Mouse (Mus musculus) hindbrain, postnatal 0 days (tissue): ENCODE measurements around the gene Glmn. TPM values are rescaled to one million over a fixed set of nuclear protein-coding genes. Genes with fewer than 3 reads are reported as not detected.

Experiments
- ATAC-seq: fragments of 200-750 bp; cut with Nextera tagmentation; 2 replicates; pipeline ENCODE4 v1.8.0; 2017; ENCODE audit warnings: mild to moderate bottlenecking, moderate TSS enrichment, moderate library complexity
- DNase-seq: peaks from one replicate; pipeline ENCODE4 v3.0.0-alpha.2; 2015; ENCODE audit warnings: low spot score
- H3K27ac ChIP-seq: fragments of 300-500 bp; sonication (generic); 2 replicates; pipeline ENCODE4 v1.5.1; 2014; ENCODE audit warnings: mild to moderate bottlenecking
- H3K27me3 ChIP-seq: fragments of 300-500 bp; sonication (generic); 2 replicates; pipeline ENCODE4 v1.6.1; 2014; ENCODE audit warnings: low read length, mixed read lengths; ENCODE audit not compliant: insufficient read depth
- H3K36me3 ChIP-seq: fragments of 300-500 bp; sonication (generic); 2 replicates; pipeline ENCODE4 v1.6.1; 2014; ENCODE audit warnings: low read length, mixed read lengths; ENCODE audit not compliant: insufficient read depth
- H3K4me1 ChIP-seq: fragments of 300-500 bp; sonication (generic); 2 replicates; pipeline ENCODE4 v1.6.1; 2014; ENCODE audit warnings: antibody characterized with exemption, low read length, mixed read lengths; ENCODE audit not compliant: insufficient read depth
- H3K4me2 ChIP-seq: fragments of 300-500 bp; sonication (generic); 2 replicates; pipeline ENCODE4 v1.6.1; 2014; ENCODE audit warnings: low read depth, mild to moderate bottlenecking, low read length, moderate library complexity, mixed read lengths
- H3K4me3 ChIP-seq: fragments of 300-500 bp; sonication (generic); 2 replicates; pipeline ENCODE4 v1.5.1; 2014; ENCODE audit warnings: low read length
- H3K9ac ChIP-seq: fragments of 300-500 bp; sonication (generic); replicated peaks from 2 replicates; pipeline ENCODE4 v1.6.1; 2014; ENCODE audit warnings: mild to moderate bottlenecking, low read length, moderate library complexity, mixed read lengths
- H3K9me3 ChIP-seq: fragments of 300-500 bp; sonication (generic); 2 replicates; pipeline ENCODE4 v1.6.1; 2016; ENCODE audit warnings: low read length, mixed read lengths
- CTCF ChIP-seq: IDR thresholded peaks from 2 replicates; pipeline ENCODE4 v1.5.1; 2016; ENCODE audit warnings: antibody characterized with exemption, control low read depth, low read depth
- WGBS: fragments of 180-500 bp; shearing (Covaris S2); extraction: QIAGEN DNeasy Blood & Tissue Kit; methylation state at CpG from one replicate; pipeline ENCODE4 v1.1.7; 2014; 5-methylcytosine and 5-hydroxymethylcytosine counted together
- polyA plus RNA-seq: library from polyadenylated mRNA; unstranded; fragments of >200 nt; fragmentation: Nextera tagmentation; extraction: Ambion mirVana; gene quantifications from 2 replicates; pipeline ENCODE4 v1.2.1, GENCODE M21; 2015
- total RNA-seq: library from RNA; depleted of rRNA; stranded (reverse); fragments of >200 nt; gene quantifications from 2 replicates; pipeline ENCODE4 v1.2.3, GENCODE M21; 2014

Gene Glmn
- total and polyA plus RNA-seq, 2 experiments from 2014 or later: 6.6 to 32.6 TPM

DNA sequence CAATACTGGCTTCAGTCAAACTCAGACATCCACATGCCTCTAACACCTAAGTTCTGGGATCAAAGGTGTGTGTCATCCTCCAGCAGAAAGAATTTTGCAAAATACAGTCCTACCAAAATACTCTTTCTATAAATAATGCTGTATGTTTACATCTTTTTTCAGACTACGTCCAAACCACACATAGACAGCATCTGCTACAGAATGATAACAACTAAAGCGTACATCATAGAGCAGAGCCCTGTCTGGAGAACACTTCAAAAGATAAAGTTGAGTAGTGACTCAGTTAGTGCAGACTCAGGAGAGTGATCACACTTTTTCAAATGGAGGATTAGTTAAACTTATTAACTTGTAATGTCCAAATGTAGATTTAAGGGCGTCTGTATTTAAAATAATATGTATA, 49.7 kb downstream of the Glmn start:
- Histone ChIP-seq H3K27me3 (no peaks in the 10 kb centered on the region), H3K9ac (no peak overlapping the region), H3K36me3 (peaks cover 6% of the 10 kb centered on the region; the same call in 1 of the 2 replicates), H3K4me3 (no peak overlapping the region), H3K9me3 (no peaks in the 10 kb centered on the region), H3K4me1 (no peaks in the 10 kb centered on the region), H3K4me2 (no peak overlapping the region), H3K27ac (no peak overlapping the region)
- ATAC-seq (no peak), DNase-seq (no peak)
- 90% methylated on average over 3 of the region's 3 CpGs for WGBS
- no peak for TF ChIP-seq CTCF

DNA sequence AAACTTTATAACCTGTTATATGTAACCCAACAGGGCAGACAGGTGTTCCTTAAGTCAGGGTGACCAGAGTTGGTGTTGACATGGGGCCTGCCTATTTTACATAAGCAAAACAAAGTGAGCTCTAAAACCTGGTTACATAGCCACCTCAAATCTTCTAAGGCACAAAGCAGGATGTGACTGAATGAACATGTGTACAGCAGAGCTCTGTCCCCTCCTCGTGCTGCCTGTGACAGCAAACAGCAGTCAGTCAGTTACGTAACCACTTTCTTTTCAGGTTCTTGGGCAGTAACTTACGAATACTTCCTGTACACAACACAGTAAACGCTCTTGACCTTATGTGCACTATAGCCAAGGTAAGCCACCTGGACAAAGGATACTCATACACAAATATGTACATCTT, 51.8 kb downstream of the Glmn start:
- H3K4me3 ChIP-seq: no peak overlapping the region
- WGBS: 85% methylated on average over 4 of the region's 4 CpGs
- no peak overlapping the region for H3K4me2 ChIP-seq
- H3K27me3 ChIP-seq: no peaks in the 10 kb centered on the region
- DNase-seq: no peak
- no peaks in the 10 kb centered on the region for H3K9me3 ChIP-seq
- no peak for TF ChIP-seq CTCF
- ATAC-seq: no peak
- H3K36me3 ChIP-seq: 0 out of 2 replicates have a peak, but pooled peaks cover 6% of the 10 kb centered on the region
- no peak overlapping the region for H3K9ac ChIP-seq
- H3K4me1 ChIP-seq: no peaks in the 10 kb centered on the region
- H3K27ac ChIP-seq: no peak overlapping the region

DNA sequence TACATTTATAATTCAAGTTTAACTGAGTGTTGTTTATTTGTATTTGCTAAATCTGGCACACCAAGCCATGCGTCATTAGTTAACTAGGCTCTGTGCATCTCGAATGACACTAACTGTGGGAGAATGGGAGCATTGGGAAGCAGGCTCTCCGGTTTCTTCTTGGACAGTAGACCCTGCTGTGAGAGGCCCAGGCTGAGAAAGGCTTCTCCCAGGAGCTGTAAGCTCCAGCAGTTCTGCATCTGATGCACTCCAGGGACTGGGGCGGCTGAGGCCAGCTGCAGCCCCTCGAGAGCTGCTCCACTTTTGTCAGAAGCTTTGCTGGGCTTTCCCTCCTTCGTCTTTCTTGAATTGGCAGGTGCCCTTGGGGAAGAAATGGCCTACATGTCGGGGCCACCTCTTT, 56.0 kb downstream of the Glmn start:
- Histone ChIP-seq H3K4me3 (no peak overlapping the region), H3K4me1 (no peaks in the 10 kb centered on the region), H3K27ac (0 out of 2 replicates have a peak overlapping the region, but pooled peaks have one; percentile 12), H3K36me3 (no peaks in the 10 kb centered on the region), H3K27me3 (no peaks in the 10 kb centered on the region), H3K9me3 (no peaks in the 10 kb centered on the region), H3K4me2 (no peak overlapping the region), H3K9ac (no peak overlapping the region)
- TF ChIP-seq CTCF: no peak
- WGBS: 16% methylated on average over 7 of the region's 7 CpGs
- peak; percentile 21 for DNase-seq
- 0 out of 2 replicates have a peak, but pooled peaks have one; percentile 21 for ATAC-seq

DNA sequence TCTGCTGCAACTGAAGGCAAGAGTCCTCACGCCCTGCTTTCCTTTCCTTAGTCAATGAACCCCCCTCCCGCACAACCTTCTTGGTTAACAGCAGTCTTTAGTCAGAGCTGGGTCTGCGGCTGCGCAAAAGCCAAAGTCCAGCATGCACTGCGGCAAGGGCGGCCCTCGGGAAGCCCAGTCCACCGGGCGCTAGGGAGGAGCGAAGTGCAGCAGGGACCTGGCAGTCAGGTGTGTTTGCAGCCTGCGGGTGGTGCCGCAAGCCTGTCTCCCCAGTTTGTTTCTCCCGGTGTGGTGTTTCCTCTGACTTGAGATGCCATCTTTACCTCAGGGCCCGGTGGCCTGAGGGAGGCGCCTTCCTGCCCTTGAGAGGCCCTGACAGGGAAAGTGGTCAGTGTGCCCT, 63.1 kb downstream of the Glmn start, which contains the start of gene 1700028K03Rik:
1700028K03Rik (plus strand) TSS at position 129 of the 400 bp plus-strand sequence.
- WGBS: 76% methylated on average over 15 of the region's 15 CpGs
- H3K4me1 ChIP-seq: no peaks in the 10 kb centered on the region
- DNase-seq (no peak), ATAC-seq (no peak)
- no peak for TF ChIP-seq CTCF
- no peak within 1 kb of the TSS for H3K4me2 ChIP-seq
- no peaks in the 10 kb centered on the region for H3K36me3 ChIP-seq
- H3K9me3 ChIP-seq: no peaks in the 10 kb centered on the region
- H3K4me3 ChIP-seq: no peak within 1 kb of the TSS
- H3K27me3 ChIP-seq: no peaks in the 10 kb centered on the region
- H3K9ac ChIP-seq: no peak within 1 kb of the TSS
- no peak within 1 kb of the TSS for H3K27ac ChIP-seq

DNA sequence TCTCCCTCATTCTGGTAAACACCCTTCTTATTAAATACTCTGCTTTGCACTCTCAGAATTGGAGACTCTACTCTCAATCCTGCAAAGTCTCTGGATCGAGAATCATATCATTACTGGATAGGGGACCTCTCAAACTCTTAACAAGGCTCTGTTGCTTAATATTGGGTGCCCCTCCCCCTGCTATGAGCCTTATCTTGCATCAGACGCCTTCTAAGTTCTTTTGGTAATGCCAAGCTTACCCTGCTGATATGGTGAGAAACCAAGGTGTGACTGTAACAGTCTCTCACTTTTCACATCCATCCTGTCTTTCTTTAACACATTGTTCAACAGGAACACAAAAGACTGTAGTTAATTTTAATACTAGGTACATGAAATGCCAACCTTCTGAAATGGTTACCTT, 64.1 kb downstream of the Glmn start:
- WGBS: 74% methylated on average over 2 of the region's 2 CpGs
- no peaks in the 10 kb centered on the region for H3K36me3 ChIP-seq
- H3K27ac ChIP-seq: no peak overlapping the region
- DNase-seq: no peak
- no peaks in the 10 kb centered on the region for H3K27me3 ChIP-seq
- TF ChIP-seq CTCF: no peak
- no peak for ATAC-seq
- H3K4me3 ChIP-seq: no peak overlapping the region
- no peaks in the 10 kb centered on the region for H3K9me3 ChIP-seq
- no peak overlapping the region for H3K4me2 ChIP-seq
- H3K4me1 ChIP-seq: no peaks in the 10 kb centered on the region
- no peak overlapping the region for H3K9ac ChIP-seq

DNA sequence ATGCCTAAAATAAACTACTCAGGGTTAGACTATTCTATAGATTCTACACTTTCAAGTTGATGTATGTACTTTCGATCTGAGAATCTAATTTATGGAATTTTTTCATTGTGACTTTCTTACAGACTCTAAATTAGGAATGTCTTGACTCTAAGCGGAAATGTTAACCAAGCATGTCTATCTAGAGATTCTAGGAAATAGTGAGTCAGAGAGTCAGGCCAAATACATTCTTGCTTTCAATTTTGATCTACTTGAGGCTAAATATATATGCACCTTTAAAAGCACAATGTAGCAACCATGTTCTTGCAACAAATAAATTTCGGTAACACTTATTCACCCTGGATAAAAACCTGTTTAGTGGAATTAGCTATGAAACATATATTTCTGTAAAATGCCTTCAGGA, 68.8 kb downstream of the Glmn start:
- no peaks in the 10 kb centered on the region for H3K27me3 ChIP-seq
- no peaks in the 10 kb centered on the region for H3K36me3 ChIP-seq
- H3K4me2 ChIP-seq: no peak overlapping the region
- H3K9ac ChIP-seq: no peak overlapping the region
- no peak for ATAC-seq
- no peak for TF ChIP-seq CTCF
- 93% methylated on average over 3 of the region's 3 CpGs for WGBS
- no peak overlapping the region for H3K4me3 ChIP-seq
- no peak overlapping the region for H3K27ac ChIP-seq
- DNase-seq: no peak
- no peaks in the 10 kb centered on the region for H3K9me3 ChIP-seq
- H3K4me1 ChIP-seq: no peaks in the 10 kb centered on the region

DNA sequence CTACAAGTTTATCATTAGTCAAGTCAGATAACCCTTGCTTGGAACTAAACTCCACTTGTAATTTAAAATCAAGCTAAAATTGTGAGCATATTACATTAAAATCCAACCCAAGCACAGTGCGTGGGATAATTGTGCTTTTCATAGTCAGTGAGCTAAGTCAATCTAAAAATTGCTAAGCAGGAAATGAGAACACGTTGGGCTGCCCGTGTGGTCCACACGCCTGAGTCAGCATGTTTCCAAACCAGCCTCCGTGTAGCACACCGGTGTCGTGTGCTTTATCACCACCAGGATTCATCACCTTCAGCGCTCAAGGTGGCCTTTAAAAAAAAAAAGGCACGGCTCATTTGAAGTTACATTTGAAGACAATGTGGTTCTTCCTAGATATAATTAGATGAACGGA, 73.4 kb downstream of the Glmn start:
- DNase-seq (no peak), ATAC-seq (no peak)
- no peaks in the 10 kb centered on the region for H3K9me3 ChIP-seq
- WGBS: 81% methylated on average over 10 of the region's 10 CpGs
- no peaks in the 10 kb centered on the region for H3K36me3 ChIP-seq
- no peak overlapping the region for H3K4me3 ChIP-seq
- H3K9ac ChIP-seq: no peak overlapping the region
- H3K27me3 ChIP-seq: no peaks in the 10 kb centered on the region
- no peak overlapping the region for H3K27ac ChIP-seq
- H3K4me2 ChIP-seq: no peak overlapping the region
- no peaks in the 10 kb centered on the region for H3K4me1 ChIP-seq
- TF ChIP-seq CTCF: no peak
